Mouse (Mus musculus) monocyte, adult 5-6 weeks (primary cell): ENCODE data around the gene Ints11. TPM values are rescaled to one million over a fixed set of nuclear protein-coding genes. Genes with fewer than 3 reads are reported as not detected.

ENCODE experiments used
- ATAC-seq: fragments of 153-309, 156-312 bp; replicated peaks from 2 replicates; pipeline ENCODE4 v1.8.0; 2017; ENCODE audit warnings: mild to moderate bottlenecking; ENCODE audit not compliant: low TSS enrichment, insufficient number of reproducible peaks, severe bottlenecking, poor library complexity, low FRiP score
- total RNA-seq: library from RNA; stranded (forward); fragments of 200-1000, 200-491, 200-594 nt; gene quantifications from 3 replicates; pipeline ENCODE4 v1.2.3, GENCODE M21; 2017

Gene Ints11
- total RNA-seq, 1 experiment from 2014 or later: 28.1 TPM

DNA sequence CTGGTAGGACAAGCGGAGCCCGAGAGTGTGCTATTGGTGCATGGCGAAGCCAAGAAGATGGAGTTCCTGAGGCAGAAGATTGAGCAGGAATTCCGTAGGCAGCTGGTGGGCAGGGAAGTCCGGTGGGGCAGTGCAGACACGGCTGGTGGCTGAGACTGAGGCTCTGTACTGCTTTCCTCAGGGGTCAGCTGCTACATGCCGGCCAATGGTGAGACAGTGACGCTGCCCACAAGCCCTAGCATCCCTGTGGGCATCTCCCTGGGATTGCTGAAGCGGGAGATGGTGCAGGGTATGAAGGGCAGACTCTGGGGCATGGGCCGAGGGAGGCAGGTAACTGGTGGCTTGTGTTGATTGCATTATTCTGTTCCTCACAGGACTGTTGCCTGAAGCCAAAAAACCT is 18.3 kb downstream of the Ints11 start:
- no peak for ATAC-seq

DNA sequence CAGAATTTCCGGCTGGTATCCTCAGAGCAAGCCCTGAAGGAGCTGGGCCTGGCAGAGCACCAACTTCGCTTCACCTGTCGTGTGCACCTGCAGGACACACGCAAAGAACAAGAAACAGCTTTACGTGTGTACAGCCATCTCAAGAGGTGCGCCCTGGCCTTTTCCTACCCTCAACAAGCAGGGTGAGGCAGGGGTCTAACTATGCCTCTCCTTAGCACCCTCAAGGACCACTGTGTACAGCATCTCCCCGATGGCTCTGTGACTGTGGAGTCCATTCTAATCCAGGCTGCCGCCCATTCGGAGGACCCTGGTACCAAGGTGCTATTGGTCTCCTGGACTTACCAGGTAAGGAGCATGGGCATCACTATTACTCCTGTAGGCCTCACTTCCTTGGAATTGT is 18.8 kb downstream of the Ints11 start:
- ATAC-seq: no peak

GRCm38 (mm10) chr4:155889316-155889715 is 20.0 kb downstream of the Ints11 start:
- ATAC-seq: no peak

GRCm38 (mm10) chr4:155891011-155891471 is 21.7 kb downstream of the Ints11 start:
- no peak for ATAC-seq

GRCm38 (mm10) chr4:155891551-155892001 is 22.2 kb downstream of the Ints11 start, which contains the start of the genes Pusl1 and Acap3:
Gene Pusl1, minus strand, starts transcription at chr4:155891781.
Gene Acap3, plus strand, starts transcription at chr4:155891822.
- peak; percentile 68 for ATAC-seq

- ATAC-seq: peak; percentile 49
Measured at GRCm38 (mm10) chr4:155892017-155892416, 22.7 kb downstream of the Ints11 start.

DNA sequence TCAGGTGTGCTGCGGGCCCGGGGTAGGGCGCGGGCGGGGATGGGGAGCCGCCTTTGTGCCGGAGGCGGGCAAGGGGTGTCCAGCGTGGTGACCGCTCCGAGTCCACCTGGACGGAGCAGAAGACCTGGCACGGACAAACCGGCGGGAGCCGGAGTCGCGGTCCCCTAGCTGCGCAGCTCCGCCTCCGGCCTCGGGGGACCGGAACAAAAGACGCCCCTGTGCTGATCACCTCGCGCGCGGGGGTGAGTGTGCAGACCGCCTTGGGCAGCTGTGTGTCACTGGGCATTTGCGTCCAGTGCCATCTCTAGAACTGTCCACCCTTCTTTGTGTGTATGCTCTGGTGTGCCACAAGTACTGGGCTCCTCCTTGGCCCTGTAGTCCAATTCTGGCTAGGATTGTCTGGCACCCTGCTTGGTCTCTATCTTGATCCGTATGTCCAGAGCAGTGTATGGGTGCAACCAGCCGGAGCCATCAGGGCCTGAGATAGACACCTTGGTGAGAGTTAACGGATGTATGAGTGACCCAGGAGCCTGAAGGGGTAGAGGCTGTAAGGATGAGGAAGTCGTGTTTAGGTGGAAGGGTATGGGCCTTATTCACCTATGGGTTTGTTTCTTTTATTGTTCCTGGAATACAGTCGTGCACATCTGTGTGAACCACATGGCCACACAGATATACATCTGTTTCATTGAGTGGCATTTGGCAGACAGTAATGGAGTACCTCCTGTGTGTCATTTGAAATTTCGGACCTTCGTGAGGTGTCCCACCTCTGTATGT is 23.3 kb downstream of the Ints11 start:
- no peak for ATAC-seq

DNA sequence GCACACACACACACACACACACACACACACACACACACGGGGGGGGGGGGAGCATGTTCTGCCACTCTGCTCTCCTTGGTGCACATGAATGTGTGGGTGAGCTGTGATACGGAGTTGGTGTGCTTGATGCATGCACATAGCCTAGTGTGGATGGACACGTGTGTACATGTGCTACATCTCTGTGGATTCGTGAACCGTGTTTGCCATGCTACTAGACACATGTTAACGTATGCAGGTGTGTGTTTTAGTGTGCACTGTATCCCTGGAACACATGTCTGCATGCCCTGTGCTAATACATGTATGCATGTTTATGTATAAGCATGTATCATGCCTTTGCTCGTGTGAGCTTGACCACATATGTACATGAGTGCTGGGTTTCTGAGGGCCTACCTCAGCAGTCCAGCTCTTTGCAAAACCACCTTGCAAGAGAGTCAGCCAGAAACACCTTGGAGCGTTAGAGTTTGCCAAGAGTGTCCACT is 23.9 kb downstream of the Ints11 start:
- ATAC-seq: no peak

GRCm38 (mm10) chr4:155894311-155894881 is 25.1 kb downstream of the Ints11 start:
- ATAC-seq: no peak

GRCm38 (mm10) chr4:155895216-155895615 is 25.9 kb downstream of the Ints11 start:
- ATAC-seq: no peak

DNA sequence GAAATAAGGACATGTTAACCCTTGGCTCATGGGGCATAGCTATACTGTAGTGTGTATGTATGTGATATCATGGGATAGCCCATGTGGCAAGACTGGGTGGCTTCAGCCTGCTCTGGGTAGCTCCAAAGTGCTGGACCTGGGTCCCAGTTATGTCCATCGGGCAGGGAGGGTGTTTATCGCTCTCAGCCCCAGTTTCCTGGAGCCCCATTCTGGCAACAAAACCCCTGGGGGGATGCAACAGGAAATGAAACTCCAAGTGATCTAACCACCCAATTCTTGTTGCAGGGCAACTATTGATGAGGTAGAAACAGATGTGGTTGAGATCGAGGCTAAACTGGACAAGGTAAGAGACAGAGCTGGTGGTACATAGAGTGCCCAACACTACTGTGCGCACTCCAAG is 26.5 kb downstream of the Ints11 start:
- no peak for ATAC-seq

DNA sequence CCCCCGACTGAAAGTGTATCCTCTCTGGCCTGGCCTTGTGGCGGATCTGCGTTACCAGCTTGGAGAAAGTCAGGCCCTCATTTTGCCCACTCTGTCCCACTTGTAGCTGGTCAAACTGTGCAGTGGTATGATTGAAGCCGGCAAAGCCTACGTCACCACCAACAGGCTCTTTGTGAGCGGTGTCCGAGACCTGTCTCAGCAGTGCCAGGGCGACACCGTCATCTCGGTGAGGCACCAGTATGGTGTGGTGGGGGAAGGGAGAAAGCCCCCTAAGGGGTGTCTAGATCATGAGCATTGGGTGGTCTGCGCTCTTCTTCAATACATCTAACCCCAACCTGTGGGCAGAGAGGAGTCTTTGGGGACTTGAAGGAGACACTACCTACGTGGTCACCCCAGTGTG is 27.1 kb downstream of the Ints11 start:
- ATAC-seq: no peak

DNA sequence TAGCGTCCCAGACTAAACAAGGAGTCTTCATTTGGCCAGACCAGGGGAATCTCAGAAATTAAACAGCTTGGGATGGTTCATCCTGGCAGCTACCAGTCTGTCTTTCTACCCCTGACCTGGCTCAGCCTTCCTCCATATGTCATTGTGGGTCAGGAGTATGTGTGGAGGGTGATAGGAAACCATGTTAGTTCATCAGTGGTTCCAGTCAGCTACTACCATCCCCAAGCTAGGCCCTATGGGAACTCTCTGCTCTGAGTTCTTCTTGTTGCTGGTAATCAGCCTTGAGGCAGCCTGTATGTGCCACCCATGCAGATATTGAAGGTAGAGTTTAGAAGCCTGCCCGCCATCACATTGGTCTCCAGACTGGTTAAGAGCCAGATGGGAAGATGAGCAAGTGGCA is 29.0 kb downstream of the Ints11 start:
- no peak for ATAC-seq

- no peak for ATAC-seq
Measured at GRCm38 (mm10) chr4:155899355-155899754, 30.0 kb downstream of the Ints11 start.

DNA sequence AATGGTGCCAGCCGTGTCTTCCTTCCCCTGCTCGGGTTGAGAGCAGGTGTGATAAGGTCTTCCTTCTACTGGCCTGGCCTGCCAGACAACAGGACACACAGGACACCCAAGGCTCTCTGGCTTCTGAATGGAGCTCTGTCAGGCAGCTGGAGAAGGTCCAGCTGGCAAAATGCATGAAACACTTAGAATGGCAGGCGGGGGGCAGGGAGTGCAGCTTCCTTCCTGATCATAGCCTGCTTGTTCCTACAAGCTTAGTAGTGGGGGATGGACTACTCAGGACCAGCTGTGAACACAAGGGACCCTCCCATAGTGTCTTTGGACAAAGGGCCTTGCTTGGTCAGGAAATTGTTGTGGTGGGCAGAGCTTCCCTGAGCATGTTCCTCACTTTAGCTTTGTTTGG is 31.9 kb downstream of the Ints11 start:
- no peak for ATAC-seq

GRCm38 (mm10) chr4:155903246-155903645 is 33.9 kb downstream of the Ints11 start:
- no peak for ATAC-seq

DNA sequence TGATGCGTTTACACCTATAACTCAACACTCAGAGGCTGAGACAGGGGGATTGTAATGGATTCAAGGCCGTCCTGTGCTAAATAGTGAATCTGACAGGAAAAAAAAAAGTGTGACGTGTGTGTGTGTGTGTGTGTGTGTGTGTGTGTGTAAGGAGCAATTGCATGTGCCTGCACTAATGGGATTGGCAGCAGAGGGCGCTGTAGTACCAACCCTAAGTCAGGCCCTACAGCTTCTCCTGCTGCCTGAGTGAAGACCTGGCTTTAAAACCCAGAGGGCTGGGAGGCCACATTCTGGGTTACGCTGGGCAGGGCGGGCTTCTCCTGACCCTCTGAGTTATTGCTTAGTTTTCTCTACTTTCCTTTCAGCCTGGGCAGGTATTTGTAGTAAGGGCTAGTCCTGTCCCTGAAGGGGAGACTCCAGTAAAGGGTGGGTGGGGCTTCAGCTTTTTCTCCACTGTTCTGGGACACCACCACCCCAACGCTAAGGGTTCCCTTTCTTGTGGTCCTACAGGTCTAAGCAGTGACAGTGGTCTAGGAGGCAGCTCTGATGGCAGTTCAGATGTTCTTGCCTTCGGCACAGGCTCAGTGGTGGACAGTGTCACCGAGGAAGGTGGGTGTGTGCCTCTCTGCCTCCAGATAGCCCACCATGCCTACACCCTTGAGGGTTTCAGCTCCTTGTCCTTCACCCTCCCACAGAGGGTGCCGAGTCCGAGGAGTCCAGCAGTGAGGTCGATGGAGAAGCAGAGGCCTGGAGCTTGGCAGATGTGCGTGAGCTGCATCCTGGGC is 35.2 kb downstream of the Ints11 start:
- no peak for ATAC-seq

- ATAC-seq: no peak
Measured at GRCm38 (mm10) chr4:155905634-155906033, 36.3 kb downstream of the Ints11 start.

GRCm38 (mm10) chr4:155906125-155906524 is 36.8 kb downstream of the Ints11 start:
- no peak for ATAC-seq
